Mouse (Mus musculus): ENCODE data around the gene Tfap2c. TPM values are rescaled to one million over a fixed set of nuclear protein-coding genes. Genes with fewer than 3 reads are reported as not detected.

Gene Tfap2c
- total and polyA plus RNA-seq, 3 experiments, result not detected

GRCm38 (mm10) chr2:172547116-172547515 is 2.3 kb upstream of the Tfap2c start:
- no peak for TF ChIP-seq MYC (IDR thresholded peaks at IDR 0.05; ENCODE audit: low read depth, low read length)
- no peak for DNase-seq (ENCODE audit: extremely low read depth)
- in situ Hi-C loops (cut with MboI; ENCODE audit: low pct_ligation_motif_present, low pct_unique_long_range_greater_than_20kb, low sequenced_read_pairs), result no loop called here
- no peak overlapping the region for H3K27ac ChIP-seq (ENCODE audit: insufficient read depth, low read depth)
- peaks cover 53% of the 10 kb centered on the region for H3K27me3 ChIP-seq (replicated peaks)
- no peak overlapping the region for H3K4me3 ChIP-seq (replicated peaks in 1 of 3; ENCODE audit: low read depth in 2 of 3, low read length in 2 of 3, poor library complexity in 1 of 3)
- H3K4me2 ChIP-seq (ENCODE audit: insufficient read depth, low read depth, poor library complexity, severe bottlenecking), result no peak overlapping the region
- no peaks in the 10 kb centered on the region for H3K79me2 ChIP-seq (replicated peaks; ENCODE audit: control insufficient read depth, extremely low read depth, insufficient read depth, poor library complexity, severe bottlenecking)
- H3K36me3 ChIP-seq (replicated peaks in 1 of 2; ENCODE audit: control insufficient read depth in 1 of 2, insufficient read depth in 1 of 2, low read length in 1 of 2), result no peaks in the 10 kb centered on the region
- no peaks in the 10 kb centered on the region for H3K4me1 ChIP-seq (ENCODE audit: control insufficient read depth in 1 of 2, insufficient read depth in 2 of 2)
- no peak overlapping the region for H3K9ac ChIP-seq (ENCODE audit: insufficient read depth, low read depth)
- peaks cover 28% of the 10 kb centered on the region for H3K9me3 ChIP-seq (replicated peaks; ENCODE audit: low read length)
- dilution Hi-C loops (cut with MboI; ENCODE audit: extremely low pct_ligation_motif_present, extremely low pct_unique_long_range_greater_than_20kb, low sequenced_read_pairs), result no loop called here

- peaks cover 28% of the 10 kb centered on the region for H3K9me3 ChIP-seq (replicated peaks; ENCODE audit: low read length)
- dilution Hi-C loops (cut with MboI; ENCODE audit: extremely low pct_ligation_motif_present, extremely low pct_unique_long_range_greater_than_20kb, low sequenced_read_pairs) (no loop called here), in situ Hi-C loops (cut with MboI; ENCODE audit: low pct_ligation_motif_present, low pct_unique_long_range_greater_than_20kb, low sequenced_read_pairs) (no loop called here)
- no peaks in the 10 kb centered on the region for H3K36me3 ChIP-seq (replicated peaks in 1 of 2; ENCODE audit: control insufficient read depth in 1 of 2, insufficient read depth in 1 of 2, low read length in 1 of 2)
- H3K27me3 ChIP-seq (replicated peaks), result peaks cover 53% of the 10 kb centered on the region
- no peak overlapping the region for H3K4me2 ChIP-seq (ENCODE audit: insufficient read depth, low read depth, poor library complexity, severe bottlenecking)
- TF ChIP-seq ZNF384 (IDR thresholded peaks at IDR 0.05; ENCODE audit: low read depth, low read length) (no peak), TCF12 (IDR thresholded peaks at IDR 0.05; ENCODE audit: low read depth, low read length) (no peak), UBTF (IDR thresholded peaks at IDR 0.05; ENCODE audit: low read depth, low read length) (no peak), NRF1 (IDR thresholded peaks at IDR 0.05; ENCODE audit: low read depth, low read length) (no peak), KAT2A (IDR thresholded peaks at IDR 0.05; ENCODE audit: insufficient replicate concordance, low read length) (no peak), ZMIZ1 (IDR thresholded peaks at IDR 0.05; ENCODE audit: low read depth, low read length) (no peak), ZC3H11A (IDR thresholded peaks at IDR 0.05; ENCODE audit: low read depth, low read length) (no peak), CHD2 (IDR thresholded peaks at IDR 0.05; ENCODE audit: low read length) (no peak), NELFE (IDR thresholded peaks at IDR 0.05; ENCODE audit: low read depth, low read length) (no peak)
- H3K27ac ChIP-seq (ENCODE audit: insufficient read depth, low read depth), result no peak overlapping the region
- DNase-seq (ENCODE audit: extremely low read depth), result no peak
- H3K4me3 ChIP-seq (replicated peaks in 1 of 3; ENCODE audit: low read depth in 2 of 3, low read length in 2 of 3, poor library complexity in 1 of 3), result no peak overlapping the region
- H3K9ac ChIP-seq (ENCODE audit: insufficient read depth, low read depth), result no peak overlapping the region
- H3K4me1 ChIP-seq (ENCODE audit: control insufficient read depth in 1 of 2, insufficient read depth in 2 of 2), result no peaks in the 10 kb centered on the region
- H3K79me2 ChIP-seq (replicated peaks; ENCODE audit: control insufficient read depth, extremely low read depth, insufficient read depth, poor library complexity, severe bottlenecking), result no peaks in the 10 kb centered on the region
Observed at GRCm38 (mm10) chr2:172547807-172548586, 1.4 kb upstream of the Tfap2c start.

GRCm38 (mm10) chr2:172548672-172549255 is 629 bp upstream of the Tfap2c start:
- Histone ChIP-seq H3K9me3 (replicated peaks; ENCODE audit: low read length) (peaks cover 28% of the 10 kb centered on the region), H3K27ac (ENCODE audit: insufficient read depth, low read depth) (no peak overlapping the region), H3K4me3 (replicated peaks in 1 of 3; ENCODE audit: low read depth in 2 of 3, low read length in 2 of 3, poor library complexity in 1 of 3) (no peak overlapping the region), H3K4me1 (ENCODE audit: control insufficient read depth in 1 of 2, insufficient read depth in 2 of 2) (no peaks in the 10 kb centered on the region), H3K4me2 (ENCODE audit: insufficient read depth, low read depth, poor library complexity, severe bottlenecking) (no peak overlapping the region), H3K79me2 (replicated peaks; ENCODE audit: control insufficient read depth, extremely low read depth, insufficient read depth, poor library complexity, severe bottlenecking) (no peaks in the 10 kb centered on the region), H3K27me3 (replicated peaks) (peaks cover 57% of the 10 kb centered on the region), H3K36me3 (replicated peaks in 1 of 2; ENCODE audit: control insufficient read depth in 1 of 2, insufficient read depth in 1 of 2, low read length in 1 of 2) (no peaks in the 10 kb centered on the region), H3K9ac (ENCODE audit: insufficient read depth, low read depth) (no peak overlapping the region)
- TF ChIP-seq TBP (conservative IDR thresholded peaks at IDR 0.05; ENCODE audit: low read depth, low read length) (no peak), GABPA (IDR thresholded peaks at IDR 0.05; ENCODE audit: insufficient replicate concordance, low read depth, low read length) (no peak), MAZ (IDR thresholded peaks at IDR 0.05; ENCODE audit: low read depth, low read length) (no peak), RCOR1 (conservative IDR thresholded peaks at IDR 0.05; ENCODE audit: low read depth, low read length) (no peak), KAT2A (IDR thresholded peaks at IDR 0.05; ENCODE audit: insufficient replicate concordance, low read length) (no peak), HCFC1 (IDR thresholded peaks at IDR 0.05; ENCODE audit: low read depth, low read length) (no peak), MAX (IDR thresholded peaks at IDR 0.05; ENCODE audit: low read length) (no peak), ELF1 (IDR thresholded peaks at IDR 0.05; ENCODE audit: low read depth, low read length) (no peak), NELFE (IDR thresholded peaks at IDR 0.05; ENCODE audit: low read depth, low read length) (no peak), JUN (IDR thresholded peaks at IDR 0.05; ENCODE audit: insufficient read depth, low read depth, low read length) (no peak), POLR2AphosphoS2 (IDR thresholded peaks at IDR 0.05; ENCODE audit: low read depth, low read length) (no peak), EP300 (IDR thresholded peaks at IDR 0.05; ENCODE audit: low read length) (no peak), POLR2A (IDR thresholded peaks at IDR 0.05; ENCODE audit: low read depth, low read length) (no peak), JUND (conservative IDR thresholded peaks at IDR 0.05; ENCODE audit: low read depth, low read length) (no peak), CTCF (conservative IDR thresholded peaks at IDR 0.05 in 1 of 2, IDR thresholded peaks at IDR 0.05 in 1 of 2; ENCODE audit: low read depth in 2 of 2, low read length in 2 of 2) (no peak), SIN3A (IDR thresholded peaks at IDR 0.05; ENCODE audit: low read length) (no peak), ZMIZ1 (IDR thresholded peaks at IDR 0.05; ENCODE audit: low read depth, low read length) (no peak), MXI1 (IDR thresholded peaks at IDR 0.05; ENCODE audit: low read depth, low read length) (no peak)
- dilution Hi-C loops (cut with MboI; ENCODE audit: extremely low pct_ligation_motif_present, extremely low pct_unique_long_range_greater_than_20kb, low sequenced_read_pairs) (no loop called here), in situ Hi-C loops (cut with MboI; ENCODE audit: low pct_ligation_motif_present, low pct_unique_long_range_greater_than_20kb, low sequenced_read_pairs) (no loop called here)
- DNase-seq (ENCODE audit: extremely low read depth), result no peak
